Mouse (Mus musculus) ES-Bruce4 (cell line): Measurements from ENCODE around the gene Hist1h2ak. TPM values are rescaled to one million over a fixed set of nuclear protein-coding genes. Genes with fewer than 3 reads are reported as not detected.

Experiments
- H3K27ac ChIP-seq: 2 replicates; pipeline ENCODE4 v1.5.1; 2012; ENCODE audit warnings: low read length, inconsistent platforms; ENCODE audit not compliant: insufficient read depth
- H3K27me3 ChIP-seq: 2 replicates; pipeline ENCODE4 v1.6.1; 2012; ENCODE audit warnings: mild to moderate bottlenecking, low read length, inconsistent platforms; ENCODE audit not compliant: control insufficient read depth, poor library complexity, insufficient read depth, severe bottlenecking
- H3K36me3 ChIP-seq: 2 replicates; pipeline ENCODE4 v1.6.1; 2012; ENCODE audit warnings: inconsistent platforms, mild to moderate bottlenecking, low read length, moderate library complexity; ENCODE audit not compliant: control insufficient read depth, poor library complexity, insufficient read depth, severe bottlenecking
- H3K4me1 ChIP-seq: one replicate; pipeline ENCODE4 v1.8.1; 2011; ENCODE audit warnings: low read length; ENCODE audit not compliant: control insufficient read depth, insufficient read depth
- H3K4me3 ChIP-seq: 2 replicates; pipeline ENCODE4 v1.5.1; 2011; ENCODE audit warnings: low read depth, mild to moderate bottlenecking, low read length
- H3K9ac ChIP-seq: 2 replicates; pipeline ENCODE4 v1.6.1; 2012; ENCODE audit warnings: low read depth, mild to moderate bottlenecking, inconsistent platforms; ENCODE audit not compliant: poor library complexity, severe bottlenecking
- H3K9me3 ChIP-seq: replicated peaks from 2 replicates; pipeline ENCODE4 v1.6.1; 2012; ENCODE audit warnings: mild to moderate bottlenecking, low read length, inconsistent platforms; ENCODE audit not compliant: control insufficient read depth, poor library complexity, insufficient read depth, severe bottlenecking
- CTCF ChIP-seq: IDR thresholded peaks from one replicate; pipeline ENCODE4 v1.8.1; 2011; ENCODE audit warnings: low read depth, low read length
- EP300 ChIP-seq: IDR thresholded peaks from 2 replicates; pipeline ENCODE4 v1.6.1; 2011; ENCODE audit warnings: low read depth, low read length; ENCODE audit not compliant: insufficient read depth
- POLR2A ChIP-seq: IDR thresholded peaks from one replicate; pipeline ENCODE4 v1.8.1; 2011; ENCODE audit warnings: low read length; ENCODE audit not compliant: insufficient read depth
- polyA plus RNA-seq: library from polyadenylated mRNA; stranded (reverse); fragments of >200 nt; gene quantifications from 2 replicates; pipeline ENCODE4 v1.2.4, GENCODE M21; 2011; ENCODE audit warnings: low read depth; ENCODE audit not compliant: missing spikeins, insufficient read depth, insufficient read length

Hist1h2ak gene
- polyA plus RNA-seq, 1 experiment, result 6.7 TPM

DNA sequence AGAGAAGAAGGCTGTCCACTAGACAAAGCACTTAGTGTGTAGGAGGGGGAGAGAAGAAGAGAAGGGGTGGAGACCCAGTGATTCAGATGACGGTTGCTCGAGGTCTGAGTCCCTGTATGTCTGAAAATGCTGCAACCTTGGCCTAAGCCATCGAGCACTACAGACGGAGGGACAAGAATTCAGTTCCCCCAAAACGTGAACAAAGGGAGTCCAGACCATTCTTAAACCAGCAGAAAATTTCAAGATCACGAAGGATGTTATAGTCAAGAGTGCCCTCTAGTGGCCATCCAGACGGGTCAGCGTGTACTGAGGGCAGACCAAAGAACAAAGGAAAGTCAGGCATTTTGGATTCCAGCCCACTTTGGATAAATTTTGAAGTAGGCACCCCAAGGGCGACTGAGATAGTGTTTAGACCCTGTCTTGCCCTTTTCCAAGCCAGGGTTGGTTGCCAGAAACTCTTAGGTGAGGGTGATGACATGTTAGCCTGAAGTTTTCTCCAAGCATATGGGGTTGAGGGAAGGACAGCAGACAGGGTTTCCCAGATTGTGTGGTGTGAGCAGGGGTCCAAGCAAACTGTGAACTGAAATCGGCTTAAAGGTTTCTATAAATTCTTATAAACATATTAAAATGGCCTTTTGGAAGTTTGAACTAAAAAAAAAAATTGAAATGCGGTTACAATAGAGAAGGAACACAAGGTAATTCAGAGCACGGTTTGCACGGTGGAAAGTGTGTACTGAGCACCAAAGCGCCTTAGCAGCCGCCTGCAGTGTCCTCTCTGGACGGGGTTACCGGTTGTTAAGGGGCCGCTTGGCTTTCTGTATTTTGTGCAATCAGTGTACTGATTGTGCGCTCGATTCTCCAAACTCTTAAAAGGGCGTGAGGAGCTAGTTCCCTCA lies 19.4 kb downstream of the Hist1h2ak start:
- Histone ChIP-seq H3K4me1 (peaks cover 2% of the 10 kb centered on the region), H3K27ac (peak overlapping the region; percentile 87), H3K27me3 (no peaks in the 10 kb centered on the region), H3K9me3 (no peaks in the 10 kb centered on the region), H3K36me3 (no peaks in the 10 kb centered on the region), H3K4me3 (peak overlapping the region; percentile 36), H3K9ac (peak overlapping the region; percentile 50)
- TF ChIP-seq CTCF (peak; percentile 61), EP300 (no peak)

DNA sequence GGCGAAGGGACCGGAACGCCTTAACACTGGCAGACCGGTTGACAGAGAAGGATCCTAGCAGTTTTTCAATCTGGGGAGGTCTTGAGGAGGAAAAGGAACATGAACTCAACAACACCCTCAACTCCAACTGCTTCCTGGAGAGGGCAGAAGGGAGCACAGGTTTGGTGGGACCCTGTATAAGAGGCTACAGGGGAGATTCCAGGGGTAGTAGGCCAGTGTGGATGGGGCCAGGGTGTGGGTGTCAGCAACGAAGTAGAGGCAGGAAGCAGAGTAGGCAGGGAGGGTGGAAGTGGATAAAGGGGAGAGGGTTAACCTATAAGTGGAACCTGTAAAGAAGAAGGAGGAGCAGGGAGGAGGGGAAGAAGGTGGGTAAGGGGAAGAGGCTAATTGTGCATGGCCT lies 20.2 kb downstream of the Hist1h2ak start:
- Histone ChIP-seq H3K36me3 (no peaks in the 10 kb centered on the region), H3K4me3 (no peak overlapping the region), H3K4me1 (peaks cover 2% of the 10 kb centered on the region), H3K9me3 (no peaks in the 10 kb centered on the region), H3K27ac (no peak overlapping the region; the same call in 1 of the 2 replicates), H3K27me3 (no peaks in the 10 kb centered on the region), H3K9ac (peak overlapping the region; percentile 50; the same call in 1 of the 2 replicates)
- TF ChIP-seq CTCF (peak; percentile 9), EP300 (no peak), POLR2A (no peak)

DNA sequence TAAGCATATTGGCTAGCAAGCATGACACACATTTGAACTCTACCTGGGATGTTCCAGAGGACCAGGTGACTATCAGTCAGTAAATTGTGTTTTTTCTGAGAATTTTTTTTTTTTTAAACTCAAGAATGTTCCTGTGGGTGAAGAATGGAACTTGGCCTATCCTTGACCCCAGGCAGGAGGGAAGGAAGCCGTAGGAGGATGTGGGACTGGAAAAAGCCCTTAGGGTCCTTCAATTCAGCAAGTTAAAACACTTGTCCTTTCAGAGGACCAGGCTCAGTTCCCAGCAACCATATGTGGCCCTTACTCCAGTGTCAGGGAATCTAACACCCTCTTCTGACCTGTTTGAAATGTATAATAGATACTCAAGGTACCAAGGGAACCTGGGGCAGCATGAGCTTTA lies 24.1 kb downstream of the Hist1h2ak start:
- no peak overlapping the region for H3K4me3 ChIP-seq
- H3K9me3 ChIP-seq, result no peaks in the 10 kb centered on the region
- H3K4me1 ChIP-seq, result peaks cover 2% of the 10 kb centered on the region
- H3K27ac ChIP-seq, result peak overlapping the region; percentile 86
- H3K27me3 ChIP-seq, result no peaks in the 10 kb centered on the region
- TF ChIP-seq CTCF, result no peak
- peak; percentile 94 for TF ChIP-seq EP300
- TF ChIP-seq POLR2A, result no peak
- peak overlapping the region; percentile 30; the same call in 1 of the 2 replicates for H3K9ac ChIP-seq
- no peaks in the 10 kb centered on the region for H3K36me3 ChIP-seq

DNA sequence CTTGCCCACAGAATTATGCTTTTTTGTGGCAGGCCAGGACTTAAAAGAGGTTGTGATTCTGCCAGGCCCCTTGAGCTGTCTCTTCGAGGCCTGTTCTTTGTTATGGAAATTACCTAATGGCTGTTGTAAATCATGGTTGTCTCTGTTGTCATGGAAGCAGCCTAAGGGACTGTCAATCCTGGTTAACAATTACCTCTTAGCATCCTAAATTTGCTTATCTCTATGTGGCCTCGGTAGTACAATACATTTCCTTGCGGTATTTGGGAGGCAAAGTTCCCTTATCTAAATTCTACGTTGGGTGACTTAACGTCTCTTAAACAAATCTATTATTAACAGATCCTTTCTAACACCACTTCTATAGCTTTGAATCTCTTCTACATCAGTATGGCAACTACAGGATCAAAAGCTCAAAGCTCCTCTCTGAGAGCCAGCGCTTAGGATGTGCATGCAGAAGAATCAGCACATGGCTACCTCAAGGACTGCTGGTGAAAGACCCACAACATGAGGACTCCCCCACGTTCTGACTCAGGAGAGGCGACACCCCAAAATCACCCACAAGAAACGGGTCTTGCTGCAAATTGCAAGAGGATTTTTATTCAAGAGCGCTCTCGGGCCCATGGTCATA lies 25.6 kb downstream of the Hist1h2ak start:
- no peaks in the 10 kb centered on the region for H3K36me3 ChIP-seq
- peak overlapping the region; percentile 93 for H3K27ac ChIP-seq
- no peak overlapping the region for H3K4me3 ChIP-seq
- no peaks in the 10 kb centered on the region for H3K9me3 ChIP-seq
- no peak overlapping the region for H3K9ac ChIP-seq
- H3K4me1 ChIP-seq, result peaks cover 2% of the 10 kb centered on the region
- H3K27me3 ChIP-seq, result no peaks in the 10 kb centered on the region
- TF ChIP-seq EP300 (no peak), CTCF (no peak), POLR2A (no peak)

DNA sequence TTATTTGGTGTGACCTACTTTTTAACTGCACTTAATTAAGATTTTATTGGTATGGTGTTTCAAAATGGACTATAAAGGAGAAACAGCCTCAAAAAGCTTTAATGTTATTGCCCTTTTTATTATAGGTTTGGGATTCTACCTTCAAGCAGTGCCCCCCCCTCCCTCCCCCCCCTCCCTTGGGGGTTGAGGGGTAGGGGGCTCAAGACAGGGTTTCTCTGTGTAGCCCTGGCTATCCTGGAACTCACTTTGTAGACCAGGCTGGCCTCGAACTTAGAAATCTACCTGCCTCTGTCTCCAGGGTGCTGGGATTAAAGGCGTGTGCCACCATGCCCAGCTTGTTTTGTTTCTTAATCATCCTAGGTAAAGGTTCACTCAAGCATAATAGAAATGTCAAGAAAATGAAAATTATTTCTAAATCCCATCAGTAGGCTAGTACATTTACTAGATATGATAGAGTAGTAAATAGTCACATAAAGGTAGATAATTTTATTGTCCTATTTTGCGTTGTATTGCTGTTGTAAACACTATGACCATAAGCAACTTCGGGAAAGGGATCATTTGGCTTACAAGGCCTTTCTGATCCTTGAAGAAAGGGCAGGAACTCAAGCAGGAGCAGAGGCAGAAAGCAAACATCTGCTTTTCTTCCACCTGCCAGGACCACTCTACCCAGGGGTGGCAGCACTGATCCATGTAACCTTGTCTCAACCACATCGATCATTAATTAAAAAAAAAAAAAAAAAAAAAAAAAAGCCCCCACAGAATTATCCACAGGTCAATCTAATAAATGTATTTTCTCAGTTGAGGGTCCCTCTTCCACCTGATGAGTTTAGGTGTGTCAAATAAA lies 30.4 kb downstream of the Hist1h2ak start:
- no peak for TF ChIP-seq EP300
- peak; percentile 11 for TF ChIP-seq CTCF
- H3K36me3 ChIP-seq, result no peaks in the 10 kb centered on the region
- H3K27ac ChIP-seq, result peak overlapping the region; percentile 98
- no peaks in the 10 kb centered on the region for H3K9me3 ChIP-seq
- no peaks in the 10 kb centered on the region for H3K27me3 ChIP-seq
- peak overlapping the region; percentile 96 for H3K9ac ChIP-seq
- no peaks in the 10 kb centered on the region for H3K4me1 ChIP-seq
- H3K4me3 ChIP-seq, result no peak overlapping the region
